Mouse (Mus musculus) cerebellum, adult 9-10 months (tissue): Measurements from ENCODE around the gene Gga1.
A peak's percentile ranks its signal among the peaks of the same experiment; 100 is the strongest.

ENCODE experiments used
- DNase-seq: peaks from one replicate; pipeline ENCODE4 v3.0.0; 2022

Gga1 gene

DNA sequence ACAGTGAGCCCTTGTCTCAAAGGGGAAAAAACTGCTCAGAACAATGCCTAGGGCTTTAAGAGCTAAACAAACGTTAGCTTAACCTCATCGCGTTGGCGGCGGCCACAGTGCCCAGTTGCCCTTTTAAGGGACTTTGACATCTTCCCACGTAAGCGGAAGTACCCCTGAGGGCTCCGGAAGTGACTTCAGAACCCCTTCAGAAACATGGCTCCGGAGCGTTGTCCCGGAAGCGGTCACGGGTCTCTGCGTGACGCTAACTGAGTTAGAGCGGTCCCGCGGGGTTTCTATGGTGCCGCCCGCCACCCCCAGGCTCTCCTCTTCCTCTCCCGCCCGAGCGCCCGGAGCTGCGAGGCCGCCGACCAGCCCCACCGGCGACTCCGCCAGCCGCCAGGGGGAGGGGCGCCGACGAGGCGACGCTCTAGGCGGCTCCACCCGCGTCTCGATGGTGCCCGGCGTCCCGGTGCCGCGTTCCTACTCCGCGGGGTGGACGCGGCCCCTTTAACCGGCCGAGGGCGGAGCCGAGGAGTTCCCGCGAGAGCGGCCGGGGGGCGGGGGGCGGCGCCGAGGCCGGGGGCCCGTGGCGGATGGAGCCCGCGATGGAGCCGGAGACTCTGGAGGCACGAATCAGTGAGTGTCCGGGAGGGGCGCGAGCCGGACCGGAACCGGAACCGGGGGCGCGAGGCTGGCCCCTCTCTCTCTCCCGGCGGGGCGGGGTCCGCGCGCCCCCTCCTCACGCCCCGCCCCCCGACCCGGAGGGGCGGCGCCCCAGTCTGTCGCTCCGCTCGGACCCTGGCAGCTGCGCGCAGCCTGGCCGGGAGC, at the start of gene Gga1:
Gene Gga1 (plus strand): TSS at position 200 of the 819 bp plus-strand sequence.
- DNase-seq, result peak; percentile 98

GRCm38 (mm10) chr15:78828315-78828714, 48.7 kb upstream of the Gga1 start:
- no peak for DNase-seq

DNA sequence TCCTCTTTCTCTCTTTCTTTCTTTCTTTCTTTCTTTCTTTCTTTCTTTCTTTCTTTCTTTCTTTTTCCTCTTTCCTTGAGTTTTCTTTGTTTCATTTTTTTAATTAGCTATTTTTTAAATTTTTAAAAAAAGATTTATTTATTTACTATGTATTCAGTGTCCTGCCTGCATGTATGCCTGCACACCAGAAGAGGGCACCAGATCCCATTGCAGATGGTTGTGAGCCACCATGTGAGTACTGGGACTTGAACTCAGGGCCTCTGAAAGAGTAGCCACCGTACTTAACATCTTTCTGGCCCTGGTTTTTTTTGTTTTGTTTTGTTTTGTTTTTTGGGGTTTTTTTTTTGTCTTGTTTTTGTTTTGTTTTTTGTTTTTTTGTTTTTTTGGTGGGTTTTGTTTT, 47.4 kb upstream of the Gga1 start:
- DNase-seq, result no peak

GRCm38 (mm10) chr15:78830742-78831719, 46.0 kb upstream of the Gga1 start:
- DNase-seq, result no peak

GRCm38 (mm10) chr15:78831720-78832657, 45.0 kb upstream of the Gga1 start:
- DNase-seq, result no peak

DNA sequence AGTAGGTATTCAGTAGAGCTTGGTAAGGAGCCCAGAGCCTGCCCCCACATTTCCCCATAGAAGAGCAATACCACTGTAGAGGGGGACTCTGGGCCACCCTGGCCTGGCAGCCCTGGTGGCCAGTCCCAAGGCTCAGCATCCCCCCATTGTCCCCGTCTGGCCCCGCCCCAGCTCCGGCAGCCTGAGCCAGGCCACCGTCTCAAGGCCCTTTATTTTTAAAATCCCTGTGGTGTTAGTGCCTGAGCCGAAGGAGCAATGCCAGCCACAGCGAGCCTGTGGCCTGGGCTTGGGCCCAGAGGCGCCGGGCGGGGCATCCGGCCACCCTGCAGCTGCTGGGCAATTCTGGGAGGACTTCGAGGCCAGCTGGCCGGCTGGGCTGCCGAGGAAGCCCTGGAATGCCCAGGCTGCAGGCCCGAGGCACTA, 44.3 kb upstream of the Gga1 start:
- DNase-seq, result peak; percentile 53

DNA sequence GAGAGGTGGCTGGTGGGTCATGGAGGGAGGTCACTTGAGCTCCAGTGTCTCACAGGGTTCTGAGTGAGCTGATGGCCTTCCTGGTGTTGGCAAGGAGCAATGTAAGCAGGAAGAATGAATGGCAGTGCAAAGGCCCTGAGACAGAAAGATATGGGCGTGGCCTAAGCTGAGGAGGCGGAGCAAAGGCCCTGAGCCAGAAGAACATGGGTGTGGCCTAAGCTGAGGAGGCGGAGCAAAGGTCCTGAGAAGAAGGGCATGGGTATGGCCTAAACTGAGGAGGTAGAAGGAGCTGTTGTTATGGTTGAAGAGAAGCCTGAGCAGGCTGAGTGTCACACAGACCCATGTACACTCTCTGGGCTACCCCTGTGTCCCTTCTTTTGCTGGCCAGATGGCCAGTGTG, 43.4 kb upstream of the Gga1 start:
- DNase-seq, result no peak

DNA sequence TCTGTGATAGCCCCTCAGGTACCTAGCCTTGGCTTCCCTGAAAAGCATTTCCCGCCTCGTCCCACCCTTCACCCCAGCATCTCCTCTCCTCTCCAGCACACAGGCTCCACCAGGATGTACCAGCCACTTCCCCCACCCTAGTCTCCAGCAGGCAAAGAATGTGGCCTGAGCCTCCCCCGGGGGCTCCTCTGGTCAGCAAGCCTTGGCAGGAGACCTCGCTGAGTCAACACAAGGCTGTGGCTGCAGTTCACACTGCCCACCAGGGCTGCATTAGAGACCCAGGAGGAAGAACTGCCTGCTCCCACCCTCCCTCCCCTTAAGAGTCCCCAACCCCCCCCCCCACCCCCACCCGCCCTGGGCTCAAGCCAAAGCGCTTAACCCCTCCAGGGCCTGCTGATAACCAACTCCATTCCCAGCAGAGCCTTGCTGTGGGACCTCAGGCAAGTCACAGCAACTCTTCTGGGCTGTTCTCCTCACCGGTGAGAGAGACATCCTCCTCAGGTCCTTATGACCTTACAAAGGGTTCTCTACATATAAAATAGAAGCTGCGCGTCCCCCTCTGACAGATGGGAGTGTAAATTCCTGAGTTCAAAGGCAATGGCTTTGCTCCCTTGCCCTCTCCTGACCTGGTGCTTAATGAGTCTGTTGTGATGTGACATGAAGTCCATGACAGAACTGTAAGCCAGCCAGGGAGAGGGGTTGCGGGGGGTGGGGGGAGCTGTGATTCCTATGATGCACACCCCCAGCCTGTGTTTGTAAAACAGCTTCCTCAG, 42.6 kb upstream of the Gga1 start:
- no peak for DNase-seq

DNA sequence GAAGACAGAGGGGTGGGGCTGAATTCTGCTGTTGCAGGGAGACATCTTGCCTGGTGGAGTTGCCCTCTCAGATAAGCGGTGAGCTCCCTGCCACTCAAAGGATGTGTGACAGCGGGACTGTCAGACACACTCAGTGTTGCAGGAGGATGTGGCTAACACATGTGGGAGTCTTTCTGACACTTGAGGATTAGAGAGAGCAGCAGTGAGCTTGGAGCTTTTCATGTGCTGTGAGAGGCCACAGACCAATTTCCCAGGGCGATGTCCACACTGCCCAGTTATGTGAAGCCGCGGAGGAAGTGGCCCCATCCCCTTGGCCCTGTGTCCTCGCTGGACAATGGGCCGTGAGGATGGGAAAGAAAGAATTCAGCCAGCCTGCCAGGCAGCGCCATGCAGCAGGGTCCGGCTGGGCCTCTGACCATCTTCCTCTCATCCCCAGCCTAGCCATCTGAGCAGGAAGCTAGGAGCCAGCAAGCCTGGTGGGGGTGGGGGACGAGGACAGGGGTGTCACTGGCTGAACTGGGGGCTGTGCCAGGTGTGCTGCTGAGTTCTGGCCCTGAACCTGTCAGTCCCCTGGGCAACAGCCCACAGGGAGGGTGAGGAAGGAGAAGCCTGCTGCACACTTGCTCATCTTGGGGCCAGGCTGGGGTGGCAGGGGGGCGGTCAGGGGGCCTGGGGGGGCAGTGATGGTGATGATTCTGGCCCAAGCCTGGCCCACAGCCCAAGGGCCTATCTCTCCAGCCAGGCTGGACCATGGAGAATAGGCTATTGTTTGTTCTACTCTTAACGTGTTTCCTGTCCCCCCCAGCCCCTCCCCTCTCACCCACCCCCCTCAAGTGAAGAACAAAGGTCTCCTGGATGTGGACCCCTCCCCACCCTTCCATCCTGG, 41.5 kb upstream of the Gga1 start:
- DNase-seq, result peak; percentile 48

DNA sequence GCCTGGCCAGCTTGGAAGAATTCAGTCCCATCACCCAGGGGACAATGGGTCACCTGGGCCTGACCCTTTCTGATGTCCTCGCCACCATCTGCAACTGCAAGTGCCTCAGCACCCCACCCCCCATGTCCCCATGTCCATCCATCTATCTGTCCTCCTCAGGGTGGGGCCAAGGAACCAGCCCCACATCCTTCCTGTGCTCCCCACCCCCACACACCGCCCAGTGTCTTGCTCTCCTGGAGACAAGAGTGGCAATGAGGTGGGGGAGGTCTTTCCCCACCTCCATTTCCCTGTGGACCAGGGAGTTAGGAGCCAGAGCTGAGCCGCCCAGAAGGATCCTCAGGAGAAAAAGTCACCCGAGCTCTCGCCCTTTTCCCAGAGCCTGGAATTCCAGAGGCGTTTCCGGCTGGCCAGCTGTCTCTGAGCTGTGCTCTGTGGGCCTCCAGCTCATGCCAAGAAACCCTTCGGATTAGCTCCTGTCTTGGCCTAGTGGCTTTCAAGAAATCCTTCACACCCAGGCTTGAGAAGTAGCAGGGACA, 40.8 kb upstream of the Gga1 start:
- DNase-seq, result no peak

GRCm38 (mm10) chr15:78839744-78840143, 37.2 kb upstream of the Gga1 start:
- no peak for DNase-seq

DNA sequence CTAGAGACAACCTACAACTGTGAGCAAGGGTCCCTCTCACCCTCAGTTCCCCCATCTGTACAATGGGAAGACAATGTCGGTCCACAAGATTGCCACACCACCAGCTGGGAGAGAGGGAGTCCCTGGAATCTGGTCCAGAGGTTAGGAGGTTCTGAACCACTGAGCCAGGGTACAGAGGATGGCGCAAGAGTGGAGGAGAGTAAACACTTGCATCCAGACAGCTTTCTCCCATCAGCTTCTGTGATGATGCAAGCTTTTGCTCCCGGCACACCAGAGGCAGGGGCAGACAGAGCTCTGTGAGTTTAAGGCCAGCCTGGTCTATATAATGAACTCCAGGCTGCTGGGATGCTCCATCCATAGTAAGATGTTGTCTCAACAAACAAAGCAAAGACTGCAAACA, 36.7 kb upstream of the Gga1 start:
- DNase-seq, result no peak

DNA sequence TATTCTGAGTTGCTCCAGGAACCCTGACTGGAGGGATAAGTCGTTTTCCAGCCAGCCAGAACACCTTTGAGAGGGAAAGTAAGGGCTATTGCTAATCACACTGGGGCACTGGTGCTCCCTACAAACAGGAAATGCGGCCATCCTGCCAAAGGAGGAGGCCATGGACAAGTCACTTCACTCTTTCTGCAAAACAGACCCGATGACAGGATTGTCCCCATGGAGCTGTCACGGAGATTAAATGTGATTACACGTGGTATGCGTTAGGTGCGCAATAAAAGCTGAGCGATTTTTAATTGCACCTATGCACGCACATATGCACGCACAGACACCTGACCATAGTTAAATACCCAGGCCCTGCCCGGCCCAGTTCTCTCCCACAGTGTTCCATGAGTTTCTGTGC, 36.2 kb upstream of the Gga1 start:
- no peak for DNase-seq

DNA sequence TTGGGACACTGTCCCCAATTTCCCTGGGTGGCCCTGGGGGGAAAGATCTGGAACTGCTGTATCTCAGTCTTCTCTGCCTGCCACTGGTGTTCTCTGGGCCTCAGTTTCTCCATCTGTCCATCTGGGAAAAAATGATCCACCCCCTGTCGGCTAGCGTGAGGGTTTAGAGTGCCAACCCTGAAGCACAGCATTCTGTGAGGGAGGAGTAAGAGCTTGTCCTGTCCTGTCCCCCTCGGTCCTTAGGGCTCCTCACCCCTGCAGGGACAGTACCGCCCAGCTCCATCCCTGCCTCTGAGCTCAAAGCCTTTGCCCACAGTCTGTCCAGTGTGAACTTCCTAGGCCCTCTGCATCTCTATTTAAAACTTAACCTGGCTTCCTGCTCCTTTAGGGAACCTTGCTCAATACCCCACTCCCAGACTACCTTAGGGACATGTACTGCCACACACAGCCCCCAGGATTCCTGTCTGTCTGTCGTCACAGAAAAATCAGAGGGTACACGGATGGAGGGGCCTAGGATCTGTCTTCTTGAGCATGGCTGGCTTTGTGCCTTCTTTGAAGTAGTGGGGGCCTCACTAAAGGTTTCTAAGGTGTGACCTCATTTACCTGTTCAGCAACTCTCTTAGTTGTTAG, 35.7 kb upstream of the Gga1 start:
- DNase-seq, result no peak

GRCm38 (mm10) chr15:78842371-78843163, 34.4 kb upstream of the Gga1 start, which contains the start of gene Cdc42ep1:
Cdc42ep1 (plus strand) TSS chr15:78842624.
- no peak for DNase-seq

DNA sequence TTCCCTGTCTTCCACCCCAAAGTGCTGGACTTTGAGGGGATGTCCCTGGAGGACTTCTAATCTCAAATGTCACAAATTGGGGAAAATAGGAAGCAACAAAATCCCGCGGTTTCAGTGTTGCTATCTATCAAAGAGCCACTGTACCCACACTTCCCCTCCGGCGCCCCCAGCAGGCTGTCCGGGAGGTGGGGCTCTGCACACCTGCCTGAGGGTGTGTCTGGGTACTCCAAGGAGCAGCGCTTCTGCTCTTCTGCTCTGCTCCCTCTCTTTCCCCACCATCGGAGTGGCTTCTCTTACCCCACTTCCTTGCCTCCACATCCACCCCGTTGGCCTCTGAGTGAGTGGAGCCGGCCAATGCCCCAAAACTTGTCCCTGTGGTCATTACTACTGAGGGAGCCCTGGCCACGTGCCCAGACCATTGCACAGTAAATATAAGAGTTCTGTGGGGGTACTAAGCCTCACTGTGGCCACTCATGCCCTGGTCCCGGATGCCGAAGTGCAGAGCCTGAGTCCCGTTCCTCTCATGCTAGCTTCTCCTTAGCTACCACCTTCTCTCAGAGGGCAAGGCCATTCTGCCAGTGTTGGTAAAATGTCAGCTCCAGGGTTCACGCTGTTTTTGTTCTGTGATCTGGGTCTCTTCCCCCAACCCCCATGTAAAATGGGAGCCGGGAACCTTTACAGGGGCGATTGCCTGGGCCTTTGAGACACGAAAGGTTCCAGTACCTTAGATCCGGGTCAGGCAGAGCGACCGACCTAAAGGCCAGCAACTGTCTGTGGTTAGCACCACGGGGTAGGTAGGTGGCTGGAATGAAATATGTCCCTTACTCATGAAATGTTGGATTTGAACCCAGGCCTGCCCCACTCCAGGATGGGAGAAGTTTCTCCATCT, 33.2 kb upstream of the Gga1 start:
- no peak for DNase-seq

DNA sequence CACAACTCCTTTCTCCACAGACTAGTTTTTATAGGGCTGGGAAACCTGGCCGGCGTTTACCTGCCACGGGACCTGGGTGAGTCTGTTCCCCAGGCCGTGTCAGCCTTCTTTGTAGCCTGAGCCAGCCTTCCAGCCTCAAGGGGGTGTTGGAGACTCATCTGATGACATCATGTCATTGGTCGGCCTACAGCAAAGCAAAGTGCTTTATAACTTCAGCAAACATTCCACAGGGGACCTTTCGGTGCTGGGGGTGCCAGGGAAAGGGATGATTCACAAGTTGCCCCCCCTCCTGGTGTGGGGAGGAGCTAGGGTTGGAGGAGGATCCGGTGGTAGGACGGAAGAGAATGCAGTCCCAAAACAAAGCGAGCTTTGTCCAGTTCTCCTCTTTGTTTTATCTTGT, 32.2 kb upstream of the Gga1 start:
- no peak for DNase-seq

DNA sequence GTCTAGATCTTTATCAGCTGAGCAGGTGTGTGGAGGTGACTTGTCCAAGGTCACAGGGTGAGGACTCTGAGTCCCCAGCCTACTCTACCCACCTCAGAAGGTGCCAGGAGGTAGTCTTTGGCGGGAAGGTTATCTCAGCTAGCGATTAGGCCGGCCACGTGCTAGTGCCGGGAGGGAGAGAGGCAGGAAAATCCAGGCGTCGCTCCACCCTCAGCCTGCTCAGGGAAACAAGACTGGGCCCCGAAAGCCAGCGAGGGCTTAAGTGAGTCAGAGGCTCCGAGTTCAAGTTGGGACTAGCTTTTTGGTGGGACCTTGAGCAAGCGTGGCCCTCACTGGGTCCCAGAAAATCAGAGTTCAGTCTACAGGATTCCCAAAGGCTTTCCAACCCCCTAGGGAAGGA, 31.7 kb upstream of the Gga1 start:
- DNase-seq, result no peak
